Mouse (Mus musculus) kidney, embryonic 14.5 days (tissue): ENCODE results near the gene Ccnyl1. TPM values are rescaled to one million over a fixed set of nuclear protein-coding genes. Genes with fewer than 3 reads are reported as not detected.

Experiments
- ATAC-seq: fragments of 200-750 bp; cut with Nextera tagmentation; 2 replicates; pipeline ENCODE4 v1.8.0; 2017; ENCODE audit warnings: moderate number of reproducible peaks, mild to moderate bottlenecking, moderate TSS enrichment, moderate library complexity; ENCODE audit not compliant: low FRiP score, low TSS enrichment
- H3K27ac ChIP-seq: fragments of 300-500 bp; sonication (generic); 2 replicates; pipeline ENCODE4 v1.5.1; 2014; ENCODE audit warnings: low read depth, mild to moderate bottlenecking, low read length, moderate library complexity, mixed read lengths
- H3K27me3 ChIP-seq: fragments of 300-500 bp; sonication (generic); 2 replicates; pipeline ENCODE4 v1.6.1; 2014; ENCODE audit warnings: mild to moderate bottlenecking, low read length; ENCODE audit not compliant: control insufficient read depth, insufficient read depth
- H3K36me3 ChIP-seq: fragments of 300-500 bp; sonication (generic); 2 replicates; pipeline ENCODE4 v1.6.1; 2014; ENCODE audit warnings: low read length, mixed read lengths; ENCODE audit not compliant: control insufficient read depth, insufficient read depth
- H3K4me1 ChIP-seq: fragments of 300-500 bp; sonication (generic); 2 replicates; pipeline ENCODE4 v1.6.1; 2014; ENCODE audit warnings: low read length, mixed read lengths; ENCODE audit not compliant: control insufficient read depth, insufficient read depth
- H3K4me2 ChIP-seq: fragments of 300-500 bp; sonication (generic); replicated peaks from 2 replicates; pipeline ENCODE4 v1.6.1; 2014; ENCODE audit warnings: low read depth, mild to moderate bottlenecking, low read length
- H3K4me3 ChIP-seq: fragments of 300-500 bp; sonication (generic); 2 replicates; pipeline ENCODE4 v1.5.1; 2014; ENCODE audit warnings: mild to moderate bottlenecking, low read length
- H3K9ac ChIP-seq: fragments of 300-500 bp; sonication (generic); 2 replicates; pipeline ENCODE4 v1.6.1; 2014; ENCODE audit warnings: low read depth, mild to moderate bottlenecking, low read length, moderate library complexity
- H3K9me3 ChIP-seq: fragments of 300-500 bp; sonication (generic); 2 replicates; pipeline ENCODE4 v1.6.1; 2016; ENCODE audit warnings: low read length; ENCODE audit not compliant: control insufficient read depth
- WGBS: fragments of 180-500 bp; shearing (Covaris S2); extraction: QIAGEN DNeasy Blood & Tissue Kit; methylation state at CpG from one replicate; pipeline ENCODE4 v1.1.7; 2014; 5-methylcytosine and 5-hydroxymethylcytosine counted together
- polyA plus RNA-seq: library from polyadenylated mRNA; unstranded; fragments of >200 nt; fragmentation: Nextera tagmentation; extraction: Ambion mirVana; gene quantifications from 2 replicates; pipeline ENCODE4 v1.2.1, GENCODE M21; 2014

The Ccnyl1 gene
- polyA plus RNA-seq, 1 experiment from 2014 or later, result 11.3 TPM

DNA sequence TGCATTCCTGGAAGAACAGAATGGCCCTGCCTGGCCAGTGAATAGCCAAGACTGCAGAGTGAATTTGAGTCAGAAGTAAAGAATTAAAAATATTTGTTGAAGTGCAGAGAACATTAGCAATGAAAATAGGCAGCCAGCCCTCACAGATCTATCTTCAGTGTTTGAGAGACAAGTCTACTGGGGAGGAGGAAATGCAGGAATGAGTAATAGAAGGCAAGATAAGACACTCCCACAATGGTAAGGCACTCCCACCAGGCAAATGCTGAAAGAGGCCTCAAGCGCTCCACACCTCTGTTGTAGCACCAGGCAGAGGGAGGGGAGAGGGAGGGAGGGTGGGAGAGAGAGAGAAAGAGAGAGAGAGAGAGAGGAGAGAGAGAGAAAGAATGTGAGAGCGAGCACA is 25.2 kb downstream of the Ccnyl1 start:
- Histone ChIP-seq H3K4me1 (no peaks in the 10 kb centered on the region), H3K36me3 (peaks cover 12% of the 10 kb centered on the region; the same call in 1 of the 2 replicates), H3K4me2 (no peak overlapping the region), H3K4me3 (no peak overlapping the region), H3K27me3 (no peaks in the 10 kb centered on the region), H3K27ac (no peak overlapping the region), H3K9me3 (no peaks in the 10 kb centered on the region), H3K9ac (no peak overlapping the region)
- 78% methylated on average over 2 of the region's 2 CpGs for whole genome bisulfite sequencing
- no peak for ATAC-seq

DNA sequence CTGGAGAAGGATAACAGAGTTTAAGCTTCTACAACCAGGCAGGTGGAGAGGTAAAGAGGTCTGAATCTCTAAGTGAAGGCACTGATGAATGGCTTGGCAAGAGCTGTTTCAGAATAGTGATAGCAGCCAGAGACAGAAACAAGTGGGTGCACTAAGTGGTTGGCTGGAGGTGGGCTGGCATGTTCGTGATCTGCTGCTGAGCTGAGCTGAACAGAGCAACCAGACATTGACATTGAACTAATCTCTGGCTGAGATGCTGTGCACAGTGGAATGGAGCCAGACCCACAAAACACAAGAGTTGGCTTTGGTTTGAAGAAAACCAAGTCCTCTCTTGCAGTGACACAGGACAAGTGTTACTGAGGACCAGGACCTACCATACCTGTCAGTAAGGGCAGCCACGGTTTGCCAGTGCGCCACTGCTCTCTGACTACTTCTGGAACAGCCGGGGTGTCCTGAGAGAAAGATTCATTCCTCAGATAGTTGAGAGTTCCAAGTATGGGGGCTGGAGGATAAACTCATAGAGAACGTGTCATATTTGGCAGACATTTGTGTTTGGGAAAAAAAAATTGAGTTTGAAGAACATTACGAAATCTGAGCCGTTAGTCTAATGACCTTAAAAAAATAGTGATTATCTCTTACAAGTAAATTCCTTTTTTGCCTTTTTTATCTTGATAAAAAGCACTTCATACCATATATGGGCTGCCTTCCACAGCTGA is 26.5 kb downstream of the Ccnyl1 start:
- peaks cover 15% of the 10 kb centered on the region; the same call in 1 of the 2 replicates for H3K36me3 ChIP-seq
- H3K9ac ChIP-seq, result no peak overlapping the region
- WGBS, result 90% methylated on average over 7 of the region's 7 CpGs
- no peaks in the 10 kb centered on the region for H3K4me1 ChIP-seq
- H3K4me2 ChIP-seq, result no peak overlapping the region
- H3K27ac ChIP-seq, result no peak overlapping the region
- H3K4me3 ChIP-seq, result no peak overlapping the region
- no peaks in the 10 kb centered on the region for H3K27me3 ChIP-seq
- ATAC-seq, result no peak
- no peaks in the 10 kb centered on the region for H3K9me3 ChIP-seq

DNA sequence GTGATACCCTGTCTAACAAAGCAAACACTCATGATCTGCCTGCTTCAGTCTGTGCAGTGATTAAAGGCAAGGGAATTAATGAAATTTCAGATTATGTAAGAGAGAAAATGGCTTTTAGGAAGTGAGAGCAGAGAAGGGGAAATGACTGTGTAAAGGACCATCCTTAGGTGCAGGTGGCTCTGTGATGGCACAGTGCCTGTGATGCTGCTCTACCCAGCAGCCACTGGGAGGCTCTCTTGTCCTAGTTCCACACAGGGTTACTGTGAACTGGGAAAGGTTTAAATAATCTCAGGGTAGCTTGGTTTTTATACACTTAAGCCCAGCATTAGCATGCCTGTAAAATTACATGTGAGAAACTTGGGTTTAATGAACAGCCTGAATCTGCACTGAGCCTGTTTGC is 27.2 kb downstream of the Ccnyl1 start:
- Histone ChIP-seq H3K27ac (no peak overlapping the region), H3K36me3 (peaks cover 21% of the 10 kb centered on the region), H3K4me1 (no peaks in the 10 kb centered on the region), H3K9ac (no peak overlapping the region), H3K4me2 (no peak overlapping the region), H3K9me3 (no peaks in the 10 kb centered on the region), H3K4me3 (no peak overlapping the region), H3K27me3 (no peaks in the 10 kb centered on the region)
- ATAC-seq, result peak; percentile 78; the same call in 1 of the 2 replicates

DNA sequence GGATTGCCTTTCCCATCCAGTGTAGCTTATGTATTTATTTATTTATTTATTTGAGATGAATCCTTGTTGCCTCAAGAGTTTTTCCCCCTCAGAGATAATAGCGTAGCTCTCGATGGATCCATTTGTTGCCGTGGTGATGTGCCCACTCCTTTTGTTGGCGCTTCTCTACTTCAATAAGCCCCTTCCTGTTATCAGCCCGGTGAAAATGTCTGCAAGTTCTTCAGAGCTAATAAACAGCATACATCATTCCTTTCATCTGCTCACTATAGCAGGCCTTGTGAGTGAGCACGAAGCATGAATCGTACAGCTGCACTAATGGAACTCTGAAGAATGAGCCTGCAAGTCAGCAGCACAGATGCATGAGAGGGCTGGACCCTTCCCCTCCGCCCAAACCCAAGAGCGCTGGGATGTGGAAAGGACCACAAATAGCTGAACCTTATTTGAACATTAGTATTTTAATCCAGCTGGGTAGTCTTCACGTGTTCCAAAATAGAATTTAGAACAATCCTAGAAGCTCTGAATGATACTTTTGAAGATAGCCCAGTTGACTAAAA is 30.9 kb downstream of the Ccnyl1 start:
- Histone ChIP-seq H3K9me3 (no peaks in the 10 kb centered on the region), H3K4me2 (no peak overlapping the region), H3K9ac (no peak overlapping the region), H3K27me3 (no peaks in the 10 kb centered on the region), H3K4me3 (no peak overlapping the region), H3K4me1 (no peaks in the 10 kb centered on the region), H3K27ac (no peak overlapping the region), H3K36me3 (peaks cover 29% of the 10 kb centered on the region)
- no peak for ATAC-seq
- 84% methylated on average over 10 of the region's 10 CpGs for WGBS

DNA sequence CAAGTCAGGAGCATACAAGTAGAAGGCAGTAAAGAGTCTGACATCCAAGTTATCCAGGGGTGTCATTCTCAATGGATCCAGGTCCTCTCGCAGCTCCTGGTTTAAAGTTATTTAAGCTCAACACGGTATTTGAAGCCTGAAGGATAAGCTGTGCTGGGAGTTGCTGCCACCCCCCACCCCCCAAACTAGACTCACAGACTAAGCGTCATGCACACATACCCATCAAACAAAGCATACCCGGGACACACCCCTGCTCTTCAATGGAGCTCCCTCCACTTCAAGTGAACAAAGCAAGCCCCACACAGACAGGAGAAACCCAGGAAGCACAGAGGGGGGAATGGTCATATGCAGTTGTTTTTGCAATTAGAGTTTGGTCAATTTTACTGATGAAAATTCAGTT is 39.8 kb downstream of the Ccnyl1 start:
- ATAC-seq, result no peak
- H3K4me3 ChIP-seq, result no peak overlapping the region
- no peak overlapping the region for H3K4me2 ChIP-seq
- H3K27ac ChIP-seq, result no peak overlapping the region
- H3K36me3 ChIP-seq, result 0 out of 2 replicates have a peak, but pooled peaks cover 5% of the 10 kb centered on the region
- peaks cover 13% of the 10 kb centered on the region for H3K4me1 ChIP-seq
- peaks cover 19% of the 10 kb centered on the region for H3K27me3 ChIP-seq
- no peaks in the 10 kb centered on the region for H3K9me3 ChIP-seq
- 83% methylated on average over 4 of the region's 4 CpGs for WGBS
- no peak overlapping the region for H3K9ac ChIP-seq

DNA sequence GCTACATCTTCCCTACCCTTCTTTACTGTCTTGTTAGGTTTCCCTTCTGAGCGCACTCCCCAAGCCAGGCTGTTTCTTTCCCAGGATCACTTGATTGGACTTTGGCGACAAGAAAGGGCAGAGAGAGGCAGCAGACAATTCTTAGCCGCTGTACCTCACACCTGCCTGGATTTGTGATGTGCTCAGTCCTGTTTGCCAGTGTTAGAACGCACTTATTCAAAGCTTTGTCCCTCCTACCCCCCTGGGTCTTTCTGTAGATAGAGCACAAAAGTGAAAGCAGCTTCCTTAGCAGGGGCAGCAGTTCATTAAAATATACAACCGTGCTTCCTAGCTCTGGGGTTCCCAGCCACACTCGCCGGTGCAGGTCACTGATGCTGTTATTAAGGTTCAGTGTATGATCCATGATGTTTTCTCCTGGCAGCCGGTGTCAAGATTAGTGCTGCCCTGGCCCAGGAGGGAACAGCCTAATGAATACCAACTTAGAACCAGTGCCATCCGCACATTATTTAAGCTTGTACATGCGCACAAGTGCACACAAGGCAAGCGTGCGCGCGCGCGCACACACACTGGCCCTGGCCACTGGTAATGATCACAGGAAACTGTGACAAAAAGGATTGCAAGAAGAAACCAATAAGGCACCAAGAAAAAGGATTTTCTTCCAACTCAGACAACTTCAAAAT is 41.2 kb downstream of the Ccnyl1 start:
- Histone ChIP-seq H3K27me3 (peaks cover 28% of the 10 kb centered on the region), H3K9me3 (no peaks in the 10 kb centered on the region), H3K36me3 (no peaks in the 10 kb centered on the region), H3K27ac (no peak overlapping the region), H3K4me3 (no peak overlapping the region), H3K4me2 (no peak overlapping the region), H3K9ac (no peak overlapping the region), H3K4me1 (peaks cover 19% of the 10 kb centered on the region)
- ATAC-seq, result no peak
- 67% methylated on average over 16 of the region's 16 CpGs for WGBS

DNA sequence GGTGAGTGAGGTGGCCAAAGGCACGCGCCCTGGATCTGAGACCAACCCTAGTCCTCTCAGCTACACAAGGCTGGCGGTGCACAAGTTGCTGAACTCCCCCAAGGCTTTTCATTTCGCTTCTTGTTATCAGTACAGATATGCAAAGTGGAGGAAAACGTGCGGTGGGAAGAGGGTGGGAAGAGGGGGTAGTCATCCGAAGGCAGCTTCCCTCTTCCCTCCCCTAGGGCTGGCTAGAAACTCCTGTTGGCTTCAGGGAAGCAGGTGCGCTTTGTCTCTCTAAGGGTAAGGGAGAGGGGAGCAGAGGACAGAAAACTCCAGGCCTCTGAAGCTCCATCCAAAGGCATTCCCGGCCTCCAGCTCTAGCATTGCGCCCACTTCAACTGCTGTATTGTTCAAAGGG is 41.9 kb downstream of the Ccnyl1 start:
- no peaks in the 10 kb centered on the region for H3K9me3 ChIP-seq
- no peak overlapping the region for H3K27ac ChIP-seq
- H3K4me3 ChIP-seq, result no peak overlapping the region
- WGBS, result 44% methylated on average over 10 of the region's 10 CpGs
- no peaks in the 10 kb centered on the region for H3K36me3 ChIP-seq
- H3K27me3 ChIP-seq, result peaks cover 28% of the 10 kb centered on the region
- H3K9ac ChIP-seq, result no peak overlapping the region
- H3K4me1 ChIP-seq, result peaks cover 22% of the 10 kb centered on the region
- H3K4me2 ChIP-seq, result no peak overlapping the region
- ATAC-seq, result no peak

DNA sequence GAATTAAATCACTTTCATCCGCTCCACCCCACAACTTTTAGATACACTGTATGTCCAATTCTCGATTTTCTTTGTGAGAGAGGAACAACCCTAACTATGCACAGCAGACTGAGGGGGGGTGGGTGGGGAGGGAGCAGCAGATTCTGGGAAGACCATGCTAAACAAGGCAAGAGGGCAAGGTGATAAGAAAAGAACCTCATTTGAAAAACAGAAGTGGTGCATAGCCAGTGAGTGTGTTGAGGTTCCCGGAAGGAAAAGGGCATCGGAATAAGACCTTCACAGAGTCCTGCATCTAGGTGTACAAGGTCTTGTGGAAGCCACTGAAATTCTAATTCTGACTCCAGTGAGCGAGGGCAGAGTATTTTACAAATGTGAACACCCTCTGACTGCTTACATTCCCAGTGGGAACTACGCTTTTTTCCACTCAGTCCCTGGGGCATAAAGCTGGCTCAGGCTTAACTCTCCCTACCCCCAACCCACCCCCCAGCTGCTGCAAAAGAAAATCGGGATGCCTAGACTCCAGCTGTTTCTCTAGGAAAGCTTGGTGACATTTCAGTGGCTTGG is 42.5 kb downstream of the Ccnyl1 start:
- no peak overlapping the region for H3K4me3 ChIP-seq

More for the DNA sequence above, 42.5 kb downstream of the Ccnyl1 start:
- H3K36me3 ChIP-seq, result no peaks in the 10 kb centered on the region
- peaks cover 22% of the 10 kb centered on the region for H3K4me1 ChIP-seq
- ATAC-seq, result no peak
- 56% methylated on average over 7 of the region's 7 CpGs for WGBS
- no peak overlapping the region for H3K27ac ChIP-seq
- H3K9ac ChIP-seq, result no peak overlapping the region
- H3K9me3 ChIP-seq, result no peaks in the 10 kb centered on the region
- H3K27me3 ChIP-seq, result peaks cover 28% of the 10 kb centered on the region
- H3K4me2 ChIP-seq, result no peak overlapping the region
